ENCODE assay signal across 8 mouse cellular contexts in the genomic region with DNA sequence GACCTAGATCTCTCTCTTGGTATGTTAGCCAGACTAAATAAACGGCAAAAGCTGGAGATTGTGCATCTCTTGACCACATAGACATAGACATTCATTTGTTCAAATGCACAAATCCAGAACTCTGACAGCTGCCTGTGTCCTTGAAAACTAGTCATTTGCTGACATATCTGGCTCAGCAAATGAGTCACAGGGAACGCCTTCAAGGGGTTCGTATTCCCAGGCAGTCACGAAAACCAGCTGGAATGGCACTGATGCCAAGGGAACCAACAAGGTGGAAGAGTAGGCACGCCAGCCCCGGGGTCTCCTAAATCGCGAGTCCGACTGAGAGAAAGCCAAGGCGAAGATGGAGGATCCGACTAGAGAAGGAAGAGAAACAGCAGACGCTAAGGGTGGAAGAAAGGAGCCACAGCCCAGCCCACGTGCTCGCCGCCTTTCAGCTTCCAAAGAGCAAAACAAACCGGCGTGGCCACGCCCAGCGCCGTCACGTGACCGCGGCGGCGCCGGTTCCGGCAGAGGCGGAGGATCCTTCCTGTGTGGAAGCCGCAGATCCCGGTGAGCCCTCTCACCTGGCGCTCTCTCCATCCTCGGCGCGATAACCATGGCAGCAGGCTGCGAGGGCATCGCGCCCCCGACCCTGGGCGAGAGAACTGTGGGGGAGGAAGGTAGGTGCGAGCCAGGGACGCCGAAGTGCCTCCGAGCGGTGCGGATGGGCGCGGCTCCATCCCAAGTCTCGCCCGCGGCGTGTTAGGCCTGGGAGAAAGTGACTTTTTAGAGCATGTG. TPM values are rescaled to one million over a fixed set of nuclear protein-coding genes. Genes with fewer than 3 reads are reported as not detected.
DNase-seq lines count a peak whose midpoint lies in the region; ATAC-seq and TF ChIP-seq lines count a peak whose summit lies in the region.

A gene (plus strand): TSS at position 498 of the 780 bp plus-strand sequence.

- TF ChIP-seq EP300 in lung, postnatal 0 days (IDR thresholded peaks at IDR 0.05), result no peak

- peak within 1 kb of the TSS; percentile 86 for H3K4me2 ChIP-seq in hindbrain, embryonic 11.5 days (replicated peaks; ENCODE audit: low read depth, low read length)
- H3K4me2 ChIP-seq in lung, postnatal 0 days (replicated peaks; ENCODE audit: low read depth, low read length), result peak within 1 kb of the TSS; percentile 91

- peak; percentile 93 for DNase-seq in NIH3T3 (ENCODE audit: low read depth)
- peak; percentile 90 for DNase-seq in cerebellum, adult 9-11 months
- peak; percentile 77 to 90 for DNase-seq in frontal cortex, adult 2 months (ENCODE audit: extremely low spot score in 1 of 2, low spot score in 1 of 2)
- DNase-seq in hindbrain, embryonic 11.5 days (ENCODE audit: low spot score), result peak; percentile 95
- peak; percentile 83 to 89 for DNase-seq in layer of hippocampus, postnatal 10 days (ENCODE audit: low spot score in 2 of 2)
- peak; percentile 91 for DNase-seq in lung, postnatal 0 days (ENCODE audit: low spot score)
- DNase-seq in ovary, postnatal 10 days (ENCODE audit: low spot score), result peak; percentile 70
- peak; percentile 94 for DNase-seq in thymus, postnatal 0 days (ENCODE audit: low spot score)

- H3K9ac ChIP-seq in hindbrain, embryonic 11.5 days (ENCODE audit: low read depth, low read length), result peak within 1 kb of the TSS; percentile 94
- peak within 1 kb of the TSS; percentile 69 for H3K9ac ChIP-seq in lung, postnatal 0 days (replicated peaks; ENCODE audit: low read depth)

- H3K4me1 ChIP-seq in hindbrain, embryonic 11.5 days (replicated peaks; ENCODE audit: control insufficient read depth, insufficient read depth, low read length), result peaks cover 5% of the 10 kb centered on the region
- H3K4me1 ChIP-seq in lung, postnatal 0 days (ENCODE audit: insufficient read depth, low read depth, low read length), result 0 out of 2 replicates have a peak, but pooled peaks cover 4% of the 10 kb centered on the region

- no peaks in the 10 kb centered on the region for H3K9me3 ChIP-seq in hindbrain, embryonic 11.5 days (ENCODE audit: control insufficient read depth, low read length)
- no peaks in the 10 kb centered on the region for H3K9me3 ChIP-seq in lung, postnatal 0 days (ENCODE audit: low read length)

- H3K27me3 ChIP-seq in hindbrain, embryonic 11.5 days (ENCODE audit: control insufficient read depth, insufficient read depth, low read length), result no peaks in the 10 kb centered on the region
- no peaks in the 10 kb centered on the region for H3K27me3 ChIP-seq in lung, postnatal 0 days (replicated peaks; ENCODE audit: insufficient read depth, low read length)

- peak within 1 kb of the TSS; percentile 70 for H3K27ac ChIP-seq in hindbrain, embryonic 11.5 days (ENCODE audit: low read depth, low read length)
- H3K27ac ChIP-seq in lung, postnatal 0 days (ENCODE audit: low read length), result peak within 1 kb of the TSS; percentile 81

- no peaks in the 10 kb centered on the region for H3K36me3 ChIP-seq in hindbrain, embryonic 11.5 days (ENCODE audit: control insufficient read depth, insufficient read depth, low read length)
- no peaks in the 10 kb centered on the region for H3K36me3 ChIP-seq in lung, postnatal 0 days (ENCODE audit: insufficient read depth, low read length)

- TF ChIP-seq CTCF in lung, postnatal 0 days (IDR thresholded peaks at IDR 0.05), result no peak

- ATAC-seq in hindbrain, embryonic 11.5 days (ENCODE audit: low FRiP score), result peak; percentile 75
- ATAC-seq in lung, postnatal 0 days, result peak; percentile 84

- peak within 1 kb of the TSS; percentile 81 for H3K4me3 ChIP-seq in hindbrain, embryonic 11.5 days (ENCODE audit: low read depth, low read length)
- H3K4me3 ChIP-seq in lung, postnatal 0 days (ENCODE audit: low read depth, low read length), result peak within 1 kb of the TSS; percentile 85

- under 1% methylated on average over 51 of the region's 51 CpGs for WGBS in hindbrain, embryonic 11.5 days
- WGBS in lung, postnatal 0 days, result under 1% methylated on average over 48 of the region's 51 CpGs

RNA-seq across cellular contexts. Expression of the gene that starts here (rescaled TPM):
- polyA plus RNA-seq in frontal cortex, adult 2 months (2012; rRNA removed), result 5.9 and 6.5 TPM in 2 replicates
- polyA plus RNA-seq in hindbrain, embryonic 11.5 days (2014; fragmentation: Nextera tagmentation; extraction: Ambion mirVana), result 24.7 and 25.2 TPM in 2 replicates
- total RNA-seq in layer of hippocampus, postnatal 10 days (2021), result 1 to 10 TPM; 6.8 TPM
- polyA plus RNA-seq in lung, postnatal 0 days (2015; fragmentation: Nextera tagmentation; extraction: Ambion mirVana), result 9.3 and 9.9 TPM in 2 replicates
- polyA plus RNA-seq in thymus, postnatal 0 days (2015; fragmentation: Nextera tagmentation; extraction: Ambion mirVana), result 17.1 and 18.5 TPM in 2 replicates

Comparison
In these comparisons a context has a peak if more than half of its experiments do, and no peak if none do; other contexts are left out.
1. Peak in every context shown above with its lines: DNase-seq, ATAC-seq, H3K4me3 ChIP-seq and H3K27ac ChIP-seq.